Mouse (Mus musculus): ENCODE measurements around the gene B430218F22Rik. TPM values are rescaled to one million over a fixed set of nuclear protein-coding genes. Genes with fewer than 3 reads are reported as not detected.

B430218F22Rik gene
- polyA plus RNA-seq, 1 experiment from 2014 or later: 1.0 TPM

DNA sequence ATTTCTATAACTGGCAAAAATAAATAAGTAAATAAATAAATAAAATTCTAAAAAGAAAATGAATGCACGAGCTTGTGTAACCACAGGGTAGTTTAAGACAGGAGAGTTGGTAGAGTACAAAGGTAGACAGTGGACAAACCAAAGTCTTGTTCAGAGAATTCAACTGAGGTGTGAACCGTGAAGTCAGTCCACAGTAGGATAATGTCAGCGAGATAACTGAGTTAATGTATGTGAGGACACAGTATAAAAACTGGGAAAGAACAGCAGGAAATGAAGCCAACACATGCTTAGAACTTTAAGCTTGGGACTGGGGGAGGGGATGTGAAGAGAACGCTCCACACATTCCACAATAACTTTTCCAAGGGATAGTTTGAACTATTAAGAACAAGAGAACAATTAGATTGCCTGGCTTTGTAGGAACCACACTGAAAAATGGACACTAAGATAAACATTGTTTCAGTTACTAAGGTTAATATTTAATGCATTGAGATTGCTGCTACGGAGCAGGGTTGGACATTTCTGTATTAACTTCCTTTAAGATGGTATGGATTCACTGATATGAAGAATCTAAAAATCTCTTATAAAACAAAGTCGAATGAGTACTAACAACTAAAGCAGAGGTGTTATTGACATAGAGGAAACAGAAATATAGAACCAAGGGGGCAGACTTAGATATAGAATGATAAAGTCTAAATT lies 25.0 kb downstream of the B430218F22Rik start:
- Histone ChIP-seq H3K4me2 (no peak overlapping the region), H3K4me1 (no peaks in the 10 kb centered on the region), H3K27me3 (replicated peaks) (no peaks in the 10 kb centered on the region), H3K9ac (no peak overlapping the region), H3K4me3 (replicated peaks) (no peak overlapping the region), H3K27ac (no peak overlapping the region), H3K36me3 (no peaks in the 10 kb centered on the region), H3K9me3 (no peaks in the 10 kb centered on the region)
- 56% methylated on average over 6 of the region's 6 CpGs for WGBS
- ATAC-seq (ENCODE audit: insufficient read depth, low FRiP score, low read depth): no peak

- H3K27me3 ChIP-seq (replicated peaks): no peaks in the 10 kb centered on the region
- H3K9me3 ChIP-seq: no peaks in the 10 kb centered on the region
- WGBS: 44% methylated on average over 4 of the region's 4 CpGs
- no peak overlapping the region for H3K27ac ChIP-seq
- H3K4me3 ChIP-seq (replicated peaks): no peak overlapping the region
- H3K4me1 ChIP-seq: no peaks in the 10 kb centered on the region
- ATAC-seq (ENCODE audit: insufficient read depth, low FRiP score, low read depth): no peak
- H3K36me3 ChIP-seq: no peaks in the 10 kb centered on the region
- H3K9ac ChIP-seq: no peak overlapping the region
- no peak overlapping the region for H3K4me2 ChIP-seq
These were observed 31.7 kb downstream of the B430218F22Rik start for GRCm38 (mm10) chr13:118418163-118418562.

GRCm38 (mm10) chr13:118420408-118420807 lies 34.0 kb downstream of the B430218F22Rik start:
- H3K4me3 ChIP-seq (replicated peaks): no peak overlapping the region
- H3K4me2 ChIP-seq: no peak overlapping the region
- ATAC-seq (ENCODE audit: insufficient read depth, low FRiP score, low read depth): no peak
- H3K27me3 ChIP-seq (replicated peaks): no peaks in the 10 kb centered on the region
- H3K9me3 ChIP-seq: no peaks in the 10 kb centered on the region
- 74% methylated on average over 1 of the region's 1 CpGs for WGBS
- H3K27ac ChIP-seq: no peak overlapping the region
- no peaks in the 10 kb centered on the region for H3K4me1 ChIP-seq
- no peak overlapping the region for H3K9ac ChIP-seq
- H3K36me3 ChIP-seq: no peaks in the 10 kb centered on the region

DNA sequence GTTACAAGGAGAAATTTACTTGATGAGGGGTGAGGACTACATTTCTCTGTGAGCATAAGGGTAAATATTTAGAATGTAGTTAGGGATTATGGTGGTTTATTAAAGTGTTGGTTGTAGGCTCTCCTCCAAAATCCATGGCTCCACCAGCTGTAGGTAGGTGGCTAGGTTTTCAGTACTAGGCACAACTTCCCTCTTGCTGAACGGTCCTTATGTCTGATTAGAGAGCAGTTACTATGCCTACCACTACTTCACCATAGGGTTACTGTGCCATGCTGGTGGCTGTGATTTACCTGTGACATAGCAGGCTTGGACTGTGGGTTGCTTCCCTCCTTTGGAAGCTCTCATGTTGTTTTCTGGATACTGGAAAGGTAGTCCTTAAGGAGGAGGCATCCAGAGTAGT lies 34.4 kb downstream of the B430218F22Rik start:
- no peaks in the 10 kb centered on the region for H3K9me3 ChIP-seq
- no peak overlapping the region for H3K4me2 ChIP-seq
- H3K9ac ChIP-seq: no peak overlapping the region
- no peaks in the 10 kb centered on the region for H3K27me3 ChIP-seq (replicated peaks)
- no peaks in the 10 kb centered on the region for H3K4me1 ChIP-seq
- ATAC-seq (ENCODE audit: insufficient read depth, low FRiP score, low read depth): no peak
- 75% methylated on average over 1 of the region's 1 CpGs for WGBS
- H3K4me3 ChIP-seq (replicated peaks): no peak overlapping the region
- no peaks in the 10 kb centered on the region for H3K36me3 ChIP-seq
- H3K27ac ChIP-seq: no peak overlapping the region

Other genes with a start within 250 kb of the B430218F22Rik start
- 34.3 and 35.3 TPM in 2 replicates for gene Mrps30, start 622 bp downstream of the B430218F22Rik start, polyA plus RNA-seq (2015; fragmentation: Nextera tagmentation; extraction: Ambion mirVana)